8 mouse cellular contexts compared by ENCODE assay signal in genomic region chr4:151989110-151989488, GRCm38 (mm10). TPM values are rescaled to one million over a fixed set of nuclear protein-coding genes. Genes with fewer than 3 reads are reported as not detected.
DNase-seq lines count a peak whose midpoint lies in the region; ATAC-seq lines count a peak whose summit lies in the region.

No protein-coding gene starts in this region.

- peak overlapping the region; percentile 92 for H3K4me3 ChIP-seq in lung, embryonic 16.5 days (ENCODE audit: low read length)
- H3K4me3 ChIP-seq in limb, embryonic 10.5 days: peak overlapping the region; percentile 89
- peak overlapping the region; percentile 87 for H3K4me3 ChIP-seq in neural tube, embryonic 15.5 days (replicated peaks)

- peak overlapping the region; percentile 86 for H3K4me2 ChIP-seq in lung, embryonic 16.5 days (ENCODE audit: low read depth, low read length)
- peak overlapping the region; percentile 77 for H3K4me2 ChIP-seq in neural tube, embryonic 15.5 days

- H3K36me3 ChIP-seq in lung, embryonic 16.5 days (ENCODE audit: control insufficient read depth, insufficient read depth, low read length): peaks cover 27% of the 10 kb centered on the region
- H3K36me3 ChIP-seq in limb, embryonic 10.5 days: peaks cover 72% of the 10 kb centered on the region
- H3K36me3 ChIP-seq in neural tube, embryonic 15.5 days: peaks cover 32% of the 10 kb centered on the region

- peak overlapping the region; percentile 81 for H3K27ac ChIP-seq in lung, embryonic 16.5 days (ENCODE audit: low read length)
- H3K27ac ChIP-seq in limb, embryonic 10.5 days: peak overlapping the region; percentile 95
- peak overlapping the region; percentile 87 for H3K27ac ChIP-seq in neural tube, embryonic 15.5 days (replicated peaks)

- ATAC-seq in lung, embryonic 16.5 days (ENCODE audit: low read depth): peak; percentile 9; the same call in 1 of the 2 replicates
- 0 out of 2 replicates have a peak, but pooled peaks have one; percentile 2 for ATAC-seq in erythroblast, adult 5-6 weeks (replicated peaks; ENCODE audit: low FRiP score, poor library complexity, severe bottlenecking)
- peak; percentile 3; the same call in 1 of the 2 replicates for ATAC-seq in neural tube, embryonic 15.5 days (ENCODE audit: low FRiP score)
- ATAC-seq in inflammation-experienced regulatory T-cells, adult 6 months: no peak

- H3K4me1 ChIP-seq in lung, embryonic 16.5 days (replicated peaks; ENCODE audit: control insufficient read depth, insufficient read depth, low read length): peaks cover 24% of the 10 kb centered on the region
- H3K4me1 ChIP-seq in limb, embryonic 10.5 days: peaks cover 51% of the 10 kb centered on the region
- H3K4me1 ChIP-seq in neural tube, embryonic 15.5 days: peaks cover 40% of the 10 kb centered on the region

- peak overlapping the region; percentile 94 for H3K9ac ChIP-seq in lung, embryonic 16.5 days (ENCODE audit: low read length)
- peak overlapping the region; percentile 92 for H3K9ac ChIP-seq in neural tube, embryonic 15.5 days (replicated peaks)

- H3K9me3 ChIP-seq in lung, embryonic 16.5 days (ENCODE audit: control insufficient read depth, low read length): no peaks in the 10 kb centered on the region
- no peaks in the 10 kb centered on the region for H3K9me3 ChIP-seq in limb, embryonic 10.5 days (replicated peaks)
- no peaks in the 10 kb centered on the region for H3K9me3 ChIP-seq in neural tube, embryonic 15.5 days (replicated peaks)

- no peaks in the 10 kb centered on the region for H3K27me3 ChIP-seq in lung, embryonic 16.5 days (ENCODE audit: control insufficient read depth, insufficient read depth, low read depth, low read length)
- no peaks in the 10 kb centered on the region for H3K27me3 ChIP-seq in limb, embryonic 10.5 days (ENCODE audit: low read depth, poor library complexity, severe bottlenecking)
- no peaks in the 10 kb centered on the region for H3K27me3 ChIP-seq in neural tube, embryonic 15.5 days (replicated peaks)

- no peak for DNase-seq in lung, postnatal 4 days
- DNase-seq in limb, embryonic 10.5 days (ENCODE audit: low spot score): no peak
- no peak for DNase-seq in urinary bladder, postnatal 14 days (ENCODE audit: low spot score)
- DNase-seq in lung, postnatal 10 days: no peak

- WGBS in lung, embryonic 16.5 days: 29% methylated on average over 6 of the region's 6 CpGs
- WGBS in limb, embryonic 10.5 days: 25% methylated on average over 6 of the region's 6 CpGs
- WGBS in neural tube, embryonic 15.5 days: 33% methylated on average over 6 of the region's 6 CpGs

RNA-seq across cellular contexts. Expression of gene Thap3, which starts 0.3 kb away (rescaled TPM):
- 37.5 and 43.9 TPM in 2 replicates for polyA plus RNA-seq in lung, embryonic 16.5 days (2015; fragmentation: Nextera tagmentation; extraction: Ambion mirVana)
- total RNA-seq in erythroblast, adult 5-6 weeks (2015; ENCODE audit: low replicate concordance): 0.58 and 2.1 TPM in 2 replicates
- total RNA-seq in erythroblast, adult 5-6 weeks (2017; ENCODE audit: low replicate concordance): 0.84 TPM in 1 of 2 replicates, not detected in the other
- 36.0 and 43.1 TPM in 2 replicates for polyA plus RNA-seq in limb, embryonic 10.5 days (2016; fragmentation: Nextera tagmentation; extraction: Ambion mirVana)
- polyA plus RNA-seq in neural tube, embryonic 15.5 days (2015; fragmentation: Nextera tagmentation; extraction: Ambion mirVana): 37.8 and 38.3 TPM in 2 replicates
- polyA plus RNA-seq in inflammation-experienced regulatory T-cells, adult 6 months (2017; shearing (Covaris generic)): 100 to 1,000 TPM; 107 to 167 (median 117) TPM

RNA-seq across cellular contexts. Expression of gene Phf13, which starts 7.0 kb away (rescaled TPM):
- 25.1 and 26.8 TPM in 2 replicates for polyA plus RNA-seq in lung, embryonic 16.5 days (2015; fragmentation: Nextera tagmentation; extraction: Ambion mirVana)
- 0.42 and 1.9 TPM in 2 replicates for total RNA-seq in erythroblast, adult 5-6 weeks (2015; ENCODE audit: low replicate concordance)
- total RNA-seq in erythroblast, adult 5-6 weeks (2017; ENCODE audit: low replicate concordance): 0.85 and 0.98 TPM in 2 replicates
- 26.9 and 33.4 TPM in 2 replicates for polyA plus RNA-seq in limb, embryonic 10.5 days (2016; fragmentation: Nextera tagmentation; extraction: Ambion mirVana)
- 21.3 TPM in 2 replicates for polyA plus RNA-seq in neural tube, embryonic 15.5 days (2015; fragmentation: Nextera tagmentation; extraction: Ambion mirVana)
- polyA plus RNA-seq in inflammation-experienced regulatory T-cells, adult 6 months (2017; shearing (Covaris generic)): 1 to 10 TPM; 3.2 to 4.6 (median 4.2) TPM

RNA-seq across cellular contexts. Expression of gene Klhl21, which starts 19.5 kb away (rescaled TPM):
- 10.9 and 12.3 TPM in 2 replicates for polyA plus RNA-seq in lung, embryonic 16.5 days (2015; fragmentation: Nextera tagmentation; extraction: Ambion mirVana)
- total RNA-seq in erythroblast, adult 5-6 weeks (2015; ENCODE audit: low replicate concordance): 0.77 and 2.3 TPM in 2 replicates
- total RNA-seq in erythroblast, adult 5-6 weeks (2017; ENCODE audit: low replicate concordance): 2.7 and 4.2 TPM in 2 replicates
- 9.7 and 10.6 TPM in 2 replicates for polyA plus RNA-seq in limb, embryonic 10.5 days (2016; fragmentation: Nextera tagmentation; extraction: Ambion mirVana)
- 5.7 and 7.8 TPM in 2 replicates for polyA plus RNA-seq in neural tube, embryonic 15.5 days (2015; fragmentation: Nextera tagmentation; extraction: Ambion mirVana)
- 1 to 10 TPM; 3.0 to 4.2 (median 3.6) TPM for polyA plus RNA-seq in inflammation-experienced regulatory T-cells, adult 6 months (2017; shearing (Covaris generic))

RNA-seq across cellular contexts. Expression of gene Zbtb48, which starts 38.4 kb away (rescaled TPM):
- polyA plus RNA-seq in lung, embryonic 16.5 days (2015; fragmentation: Nextera tagmentation; extraction: Ambion mirVana): 17.5 and 20.6 TPM in 2 replicates
- 2.7 and 2.9 TPM in 2 replicates for total RNA-seq in erythroblast, adult 5-6 weeks (2015; ENCODE audit: low replicate concordance)
- total RNA-seq in erythroblast, adult 5-6 weeks (2017; ENCODE audit: low replicate concordance): 2.9 and 4.2 TPM in 2 replicates
- polyA plus RNA-seq in limb, embryonic 10.5 days (2016; fragmentation: Nextera tagmentation; extraction: Ambion mirVana): 24.5 and 26.5 TPM in 2 replicates
- polyA plus RNA-seq in neural tube, embryonic 15.5 days (2015; fragmentation: Nextera tagmentation; extraction: Ambion mirVana): 15.9 and 16.4 TPM in 2 replicates
- 10 to 100 TPM; 16.2 to 26.3 (median 18.9) TPM for polyA plus RNA-seq in inflammation-experienced regulatory T-cells, adult 6 months (2017; shearing (Covaris generic))

RNA-seq across cellular contexts. Expression of gene Tas1r1, which starts 49.3 kb away (rescaled TPM):
- 0.59 and 0.74 TPM in 2 replicates for polyA plus RNA-seq in lung, embryonic 16.5 days (2015; fragmentation: Nextera tagmentation; extraction: Ambion mirVana)
- 1.9 TPM in 1 of 2 replicates, not detected in the other for total RNA-seq in erythroblast, adult 5-6 weeks (2015; ENCODE audit: low replicate concordance)
- not detected in 2 replicates for total RNA-seq in erythroblast, adult 5-6 weeks (2017; ENCODE audit: low replicate concordance)
- 0.35 and 0.65 TPM in 2 replicates for polyA plus RNA-seq in limb, embryonic 10.5 days (2016; fragmentation: Nextera tagmentation; extraction: Ambion mirVana)
- polyA plus RNA-seq in neural tube, embryonic 15.5 days (2015; fragmentation: Nextera tagmentation; extraction: Ambion mirVana): 2.1 and 2.2 TPM in 2 replicates
- not detected for polyA plus RNA-seq in inflammation-experienced regulatory T-cells, adult 6 months (2017; shearing (Covaris generic))
